Mouse (Mus musculus): Measurements from ENCODE around the gene Znrf1.

GRCm38 (mm10) chr8:111531621-111532020 lies 4.3 kb upstream of the Znrf1 start:
- no peak for TF ChIP-seq EP300 (IDR thresholded peaks at IDR 0.05; ENCODE audit: low read length)
- TF ChIP-seq MXI1 (IDR thresholded peaks at IDR 0.05; ENCODE audit: low read depth, low read length) = no peak
- TF ChIP-seq BHLHE40 (IDR thresholded peaks at IDR 0.05; ENCODE audit: low read depth, low read length) = no peak
- TF ChIP-seq E2F4 (IDR thresholded peaks at IDR 0.05; ENCODE audit: insufficient replicate concordance, low read depth, low read length) = no peak
- no peak for TF ChIP-seq MAZ (IDR thresholded peaks at IDR 0.05; ENCODE audit: low read depth, low read length)
- no peak for TF ChIP-seq NELFE (IDR thresholded peaks at IDR 0.05; ENCODE audit: low read depth, low read length)
- no peak for TF ChIP-seq MAX (IDR thresholded peaks at IDR 0.05; ENCODE audit: low read length)
- TF ChIP-seq MAFK (IDR thresholded peaks at IDR 0.05; ENCODE audit: insufficient replicate concordance, low read length) = no peak
- TF ChIP-seq CTCF (conservative IDR thresholded peaks at IDR 0.05 in 1 of 2, IDR thresholded peaks at IDR 0.05 in 1 of 2; ENCODE audit: low read depth in 2 of 2, low read length in 2 of 2) = no peak
